Mouse (Mus musculus): ENCODE measurements around the gene Olfr427. TPM values are rescaled to one million over a fixed set of nuclear protein-coding genes. Genes with fewer than 3 reads are reported as not detected.
"Not testable (repeated sequence)": the region's sequence is repeated elsewhere in the genome, so short reads cannot be mapped to it uniquely, and the experiment has no call there.

The Olfr427 gene
- not detected in 2 replicates for polyA plus RNA-seq (2015; fragmentation: Nextera tagmentation; extraction: Ambion mirVana)

GRCm38 (mm10) chr1:174096591-174096990, at the start of gene Olfr427:
Gene Olfr427 (plus strand): TSS chr1:174096891.
- DNase-seq (ENCODE audit: low spot score), result no peak

DNA sequence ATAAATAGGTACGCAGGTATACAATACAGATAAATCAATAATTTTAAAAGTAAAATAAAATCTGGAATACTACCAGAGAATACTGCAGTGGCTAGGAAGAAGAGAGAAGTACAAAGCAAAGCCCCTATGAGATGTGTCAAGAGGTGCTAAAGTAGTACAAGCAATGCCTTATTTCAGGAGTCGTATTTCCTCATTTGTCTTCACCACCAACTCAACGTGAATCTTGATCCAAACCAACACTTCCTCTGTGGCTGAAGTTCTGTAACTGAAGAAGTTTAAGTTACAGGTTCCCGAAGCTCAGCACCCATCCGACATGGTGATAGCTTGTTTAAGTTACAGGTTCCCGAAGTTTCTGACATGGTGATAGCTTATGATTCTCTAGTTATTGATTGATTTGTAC, 48.5 kb upstream of the Olfr427 start:
- not testable (repeated sequence) for DNase-seq (ENCODE audit: low spot score)

GRCm38 (mm10) chr1:174048893-174049292, 47.8 kb upstream of the Olfr427 start, which contains the start of gene Olfr432:
Gene Olfr432 (plus strand): TSS chr1:174049205.
- no peak for DNase-seq (ENCODE audit: low spot score)

DNA sequence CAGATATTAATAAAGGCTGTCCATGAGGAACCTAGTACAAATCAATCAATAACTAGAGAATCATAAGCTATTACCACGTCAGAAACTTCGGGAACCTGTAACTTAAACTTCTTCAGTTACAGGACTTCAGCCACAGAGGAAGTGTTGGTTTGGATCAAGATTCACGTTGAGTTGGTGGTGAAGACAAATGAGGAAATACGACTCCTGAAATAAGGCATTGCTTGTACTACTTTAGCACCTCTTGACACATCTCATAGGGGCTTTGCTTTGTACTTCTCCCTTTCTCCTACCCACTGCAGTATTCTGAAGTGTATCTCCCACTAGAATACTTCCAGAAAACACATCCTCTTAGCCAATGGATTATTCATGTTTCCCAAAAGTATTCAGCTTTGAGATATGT, 47.3 kb upstream of the Olfr427 start:
- DNase-seq (ENCODE audit: low spot score), result not testable (repeated sequence)

DNA sequence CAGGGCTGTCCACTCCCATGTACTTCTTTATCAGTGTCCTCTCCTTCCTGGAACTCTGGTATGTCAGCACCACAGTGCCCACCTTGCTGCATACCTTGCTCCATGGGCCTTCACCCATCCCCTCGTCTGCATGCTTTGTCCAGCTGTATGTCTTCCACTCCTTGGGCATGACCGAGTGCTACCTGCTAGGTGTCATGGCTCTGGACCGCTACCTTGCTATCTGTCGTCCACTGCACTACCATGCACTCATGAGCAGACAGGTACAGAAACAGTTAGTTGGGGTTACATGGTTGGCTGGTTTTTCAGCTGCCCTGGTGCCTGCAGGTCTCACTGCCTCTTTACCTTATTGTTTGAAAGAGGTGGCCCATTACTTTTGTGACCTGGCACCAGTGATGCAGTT, 46.2 kb upstream of the Olfr427 start:
- no peak for DNase-seq (ENCODE audit: low spot score)

DNA sequence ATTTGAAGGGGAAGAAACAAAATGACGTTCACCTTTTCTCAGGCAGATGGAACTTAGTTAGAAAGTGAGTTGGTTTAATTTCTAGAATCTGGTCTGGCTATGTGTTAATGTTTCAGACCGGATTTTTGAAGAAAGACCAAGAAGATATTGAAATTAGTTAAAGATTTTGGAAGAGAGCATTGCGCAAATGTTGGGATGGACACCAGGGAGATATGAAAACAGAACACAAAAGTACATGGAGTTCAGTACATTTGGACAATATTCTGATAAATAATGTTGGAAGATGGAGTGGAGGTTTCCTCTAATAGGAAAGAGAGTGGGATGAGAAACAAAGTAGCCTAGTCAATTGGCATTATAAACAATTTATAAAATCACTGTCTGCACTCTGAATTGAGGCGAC, 45.2 kb upstream of the Olfr427 start:
- no peak for DNase-seq (ENCODE audit: low spot score)

GRCm38 (mm10) chr1:174051931-174052536, 44.7 kb upstream of the Olfr427 start:
- DNase-seq (ENCODE audit: low spot score), result no peak

GRCm38 (mm10) chr1:174052981-174053380, 43.7 kb upstream of the Olfr427 start:
- DNase-seq (ENCODE audit: low spot score), result no peak

GRCm38 (mm10) chr1:174055248-174055647, 41.4 kb upstream of the Olfr427 start:
- no peak for DNase-seq (ENCODE audit: low spot score)

DNA sequence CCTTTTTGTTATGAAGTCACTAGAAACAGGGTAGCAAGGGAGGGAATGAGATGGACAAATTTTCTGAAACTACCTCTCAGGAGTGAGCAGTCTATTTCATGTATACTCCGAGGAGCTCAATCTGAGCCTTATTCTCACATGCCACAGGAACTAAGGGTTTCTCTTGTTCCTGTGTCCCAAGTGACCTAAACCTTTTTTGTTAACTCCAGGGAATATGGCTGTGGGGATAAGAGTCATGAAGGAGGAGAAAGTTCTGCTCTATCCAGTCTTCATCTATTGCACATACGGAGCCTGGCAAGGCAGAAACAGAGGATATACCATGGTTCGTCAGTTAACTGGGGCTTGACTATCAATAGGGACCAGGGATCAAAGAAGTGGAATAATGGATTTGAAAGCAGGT, 30.4 kb upstream of the Olfr427 start, which contains the start of gene Olfr430:
Gene Olfr430, plus strand, starts transcription at position 301 of the 400 bp plus-strand sequence.
- DNase-seq (ENCODE audit: low spot score), result no peak

DNA sequence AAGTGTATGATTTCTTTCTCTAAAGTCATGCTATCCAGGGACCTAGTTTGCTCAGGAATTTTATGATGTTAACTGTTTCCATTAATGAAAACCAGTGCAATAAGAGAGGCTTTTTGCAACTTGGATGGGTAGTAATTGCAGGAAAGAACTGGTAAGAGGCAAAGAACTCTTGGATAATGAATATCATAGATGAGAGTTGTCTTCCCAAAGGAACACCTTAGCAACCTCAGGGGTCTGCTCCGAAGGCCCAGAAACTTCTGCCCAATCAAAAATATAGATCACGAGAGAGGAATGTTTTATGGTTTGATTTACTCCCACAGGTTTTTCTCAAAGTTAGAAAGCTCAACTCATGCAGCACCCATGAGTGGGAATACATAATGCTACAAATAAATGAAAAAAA, 12.7 kb upstream of the Olfr427 start, which contains the start of gene Olfr429:
Gene Olfr429, plus strand, starts transcription at position 301 of the 400 bp plus-strand sequence.
- no peak for DNase-seq (ENCODE audit: low spot score)

DNA sequence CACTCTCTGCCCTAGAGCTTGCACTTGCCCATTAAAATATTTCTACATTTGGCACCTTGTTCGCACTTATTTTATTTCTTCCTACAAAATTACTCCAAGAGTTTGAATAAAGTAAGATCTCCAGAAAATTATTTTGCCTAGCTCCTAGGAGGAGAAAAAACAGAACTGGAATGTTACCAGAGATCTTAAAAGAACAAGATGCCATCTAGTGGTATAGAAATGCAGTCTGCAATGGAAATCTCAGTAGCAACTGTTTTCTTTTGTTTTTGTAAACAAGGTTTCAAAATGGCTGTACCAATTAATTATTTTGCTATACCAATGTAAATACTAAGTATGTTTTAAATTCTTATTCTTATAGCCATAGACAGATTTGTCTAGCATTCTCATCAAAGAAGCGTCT, 7.0 kb downstream of the Olfr427 start:
- no peak for DNase-seq (ENCODE audit: low spot score)

DNA sequence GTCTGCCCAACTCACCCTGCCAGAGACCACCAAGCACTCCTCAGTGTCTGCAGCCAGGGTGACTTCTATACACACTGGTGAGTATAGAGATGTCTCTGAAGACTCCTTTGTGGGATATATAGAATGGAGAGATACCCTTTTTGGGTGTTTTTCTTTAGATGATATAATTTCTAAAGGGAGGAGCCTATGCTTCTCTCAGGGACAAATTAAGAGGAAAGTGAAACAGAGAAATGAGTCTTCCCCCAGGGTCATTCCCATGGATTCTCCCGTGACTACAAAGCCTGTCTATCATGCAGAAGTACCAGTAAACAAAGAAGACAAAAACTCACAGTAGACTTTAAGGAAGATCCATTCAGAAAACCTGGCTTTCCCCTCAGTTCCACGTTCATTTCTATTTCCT, 24.4 kb downstream of the Olfr427 start, which contains the start of gene Olfr231:
Gene Olfr231, minus strand, starts transcription at position 101 of the 400 bp plus-strand sequence.
- DNase-seq (ENCODE audit: low spot score), result no peak

GRCm38 (mm10) chr1:174131217-174131616, 34.5 kb downstream of the Olfr427 start, which contains the start of gene Olfr424:
Gene Olfr424 (plus strand): TSS chr1:174131517.
- DNase-seq (ENCODE audit: low spot score), result no peak

DNA sequence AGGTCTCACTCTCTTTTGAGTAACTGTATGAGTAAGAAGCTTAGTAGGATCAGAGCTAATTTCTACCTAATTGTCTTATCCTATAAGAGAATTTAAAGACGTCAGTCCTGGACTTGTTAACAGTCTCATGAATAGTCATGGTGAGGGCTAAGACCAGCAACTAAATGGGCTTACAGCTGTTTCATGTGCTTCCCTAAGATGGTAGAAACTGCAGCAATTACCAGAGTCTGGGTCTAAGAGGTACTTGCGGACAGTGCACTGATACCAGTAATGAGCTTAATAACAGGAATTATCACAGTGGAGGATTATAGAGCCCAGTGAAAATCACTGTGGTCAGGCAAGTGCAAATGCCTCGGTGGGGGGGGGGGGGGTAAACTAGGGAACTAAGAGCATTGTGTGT, 35.3 kb downstream of the Olfr427 start:
- DNase-seq (ENCODE audit: low spot score), result no peak

GRCm38 (mm10) chr1:174141384-174141783, 44.7 kb downstream of the Olfr427 start:
- no peak for DNase-seq (ENCODE audit: low spot score)

DNA sequence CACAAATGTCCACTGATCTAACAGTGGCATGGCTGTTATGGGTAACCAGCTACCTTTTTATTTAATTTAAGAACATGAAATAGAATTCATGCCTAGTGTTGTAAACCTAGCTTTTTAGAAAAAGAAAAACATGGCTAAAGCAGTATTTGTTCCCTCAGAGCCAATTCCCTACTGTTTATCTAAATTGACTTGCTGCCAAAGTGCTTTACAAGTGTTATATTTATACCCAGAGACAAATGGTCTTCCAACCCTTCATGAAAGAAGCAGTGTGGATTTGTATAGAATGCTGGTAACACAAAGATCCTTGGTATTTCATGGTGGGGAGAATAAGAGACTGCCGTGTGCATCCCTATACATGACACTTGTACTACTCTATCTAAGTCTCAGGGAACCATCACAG, 50.0 kb downstream of the Olfr427 start:
- DNase-seq (ENCODE audit: low spot score), result no peak

DNA sequence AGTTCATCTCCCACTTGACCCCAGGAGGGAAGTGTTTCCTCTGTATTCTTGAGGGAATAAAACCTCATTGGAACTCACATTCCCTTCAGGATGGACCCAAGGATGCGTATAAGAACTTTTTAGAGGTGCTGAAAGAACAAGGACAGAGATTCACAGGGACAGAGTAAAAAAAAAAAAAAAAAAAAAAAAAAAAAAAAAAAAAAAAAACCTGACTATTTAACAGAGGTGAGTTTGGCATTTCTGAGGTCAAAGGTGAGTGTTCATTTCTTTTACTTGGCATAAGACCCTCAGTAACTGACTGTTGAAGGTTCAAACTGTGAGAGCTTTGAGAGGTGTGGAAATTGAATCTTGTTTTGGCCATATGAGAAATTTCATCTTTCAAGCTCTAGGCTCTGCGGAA, 52.6 kb downstream of the Olfr427 start:
- no peak for DNase-seq (ENCODE audit: low spot score)

Other genes starting within 250 kb of the Olfr427 start
- gene Ifi211, start 183.8 kb upstream of the Olfr427 start, polyA plus RNA-seq (2015; fragmentation: Nextera tagmentation; extraction: Ambion mirVana), result 7.8 and 9.3 TPM in 2 replicates
- gene Mndal, start 154.4 kb upstream of the Olfr427 start, polyA plus RNA-seq (2015; fragmentation: Nextera tagmentation; extraction: Ambion mirVana), result 79.6 and 80.1 TPM in 2 replicates
- 43.8 and 44.3 TPM in 2 replicates for gene Ifi203, start 154.2 kb upstream of the Olfr427 start, polyA plus RNA-seq (2015; fragmentation: Nextera tagmentation; extraction: Ambion mirVana)
- 4.4 and 6.3 TPM in 2 replicates for gene Ifi202b, start 114.1 kb upstream of the Olfr427 start, polyA plus RNA-seq (2015; fragmentation: Nextera tagmentation; extraction: Ambion mirVana)
- gene Ifi205, start 65.1 kb upstream of the Olfr427 start, polyA plus RNA-seq (2015; fragmentation: Nextera tagmentation; extraction: Ambion mirVana), result 10.2 and 10.4 TPM in 2 replicates
- gene Olfr433, start 56.2 kb upstream of the Olfr427 start, polyA plus RNA-seq (2015; fragmentation: Nextera tagmentation; extraction: Ambion mirVana), result 0.05 and 0.10 TPM in 2 replicates
- gene Olfr432, start 47.7 kb upstream of the Olfr427 start, polyA plus RNA-seq (2015; fragmentation: Nextera tagmentation; extraction: Ambion mirVana), result not detected in 2 replicates
- not detected in 2 replicates for gene Olfr430, start 30.3 kb upstream of the Olfr427 start, polyA plus RNA-seq (2015; fragmentation: Nextera tagmentation; extraction: Ambion mirVana)
- gene Olfr429, start 12.6 kb upstream of the Olfr427 start, polyA plus RNA-seq (2015; fragmentation: Nextera tagmentation; extraction: Ambion mirVana), result not detected in 2 replicates
- gene Olfr231, start 24.3 kb downstream of the Olfr427 start, polyA plus RNA-seq (2015; fragmentation: Nextera tagmentation; extraction: Ambion mirVana), result not detected in 2 replicates
- gene Olfr424, start 34.6 kb downstream of the Olfr427 start, polyA plus RNA-seq (2015; fragmentation: Nextera tagmentation; extraction: Ambion mirVana), result not detected in 2 replicates
- not detected in 2 replicates for gene Olfr420, start 58.7 kb downstream of the Olfr427 start, polyA plus RNA-seq (2015; fragmentation: Nextera tagmentation; extraction: Ambion mirVana)
- gene Spta1, start 75.9 kb downstream of the Olfr427 start, polyA plus RNA-seq (2015; fragmentation: Nextera tagmentation; extraction: Ambion mirVana), result 0.05 and 0.07 TPM in 2 replicates
- not detected in 2 replicates for gene Olfr419, start 155.2 kb downstream of the Olfr427 start, polyA plus RNA-seq (2015; fragmentation: Nextera tagmentation; extraction: Ambion mirVana)
- gene Mptx1, start 233.6 kb downstream of the Olfr427 start, polyA plus RNA-seq (2015; fragmentation: Nextera tagmentation; extraction: Ambion mirVana), result 0.18 TPM in 1 of 2 replicates, not detected in the other